Comparison of ENCODE assay signal across 8 mouse cellular contexts in the genomic region with DNA sequence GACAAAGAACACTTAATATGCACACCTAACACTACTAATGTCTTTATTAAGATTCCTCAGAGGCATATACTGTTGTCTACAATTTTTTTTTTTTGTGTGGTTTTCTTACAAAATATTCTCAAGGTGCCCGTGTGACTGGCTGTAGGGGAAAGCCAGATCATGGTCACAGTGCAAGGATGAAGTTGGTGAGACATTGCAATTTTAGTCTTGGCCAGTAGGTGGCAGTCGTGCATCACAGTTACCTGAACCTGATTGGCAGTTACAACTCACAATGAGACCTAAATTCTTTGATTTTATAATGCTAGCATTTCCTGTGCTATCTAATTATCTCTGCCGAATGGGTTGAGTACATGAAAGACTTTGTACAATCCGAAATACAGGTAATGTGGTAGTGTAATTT.
DNase-seq lines count a peak whose midpoint lies in the region; ATAC-seq and TF ChIP-seq lines count a peak whose summit lies in the region.

No protein-coding gene starts in this region.

- 18% methylated on average over 4 of the region's 4 CpGs for WGBS in embryonic facial prominence, embryonic 10.5 days

- no peak for ATAC-seq in monocyte, adult 5-6 weeks (replicated peaks; ENCODE audit: insufficient number of reproducible peaks, low FRiP score, low TSS enrichment, poor library complexity, severe bottlenecking)

- no peak for TF ChIP-seq POLR2A in ES-Bruce4 (IDR thresholded peaks at IDR 0.05; ENCODE audit: insufficient read depth, low read length)

- peak; percentile 53 for TF ChIP-seq CTCF in ES-Bruce4 (IDR thresholded peaks at IDR 0.05; ENCODE audit: low read depth, low read length)

- no peak for TF ChIP-seq EP300 in ES-Bruce4 (IDR thresholded peaks at IDR 0.05; ENCODE audit: insufficient read depth, low read depth, low read length)

- H3K27me3 ChIP-seq in ES-Bruce4 (ENCODE audit: control insufficient read depth, insufficient read depth, low read length, poor library complexity, severe bottlenecking) = no peaks in the 10 kb centered on the region
- H3K27me3 ChIP-seq in embryonic facial prominence, embryonic 10.5 days (replicated peaks; ENCODE audit: low read depth, poor library complexity, severe bottlenecking) = no peaks in the 10 kb centered on the region

- H3K9me3 ChIP-seq in ES-Bruce4 (replicated peaks; ENCODE audit: control insufficient read depth, insufficient read depth, low read length, poor library complexity, severe bottlenecking) = no peaks in the 10 kb centered on the region
- H3K9me3 ChIP-seq in embryonic facial prominence, embryonic 10.5 days = no peaks in the 10 kb centered on the region

- no peaks in the 10 kb centered on the region for H3K36me3 ChIP-seq in ES-Bruce4 (ENCODE audit: control insufficient read depth, insufficient read depth, low read length, poor library complexity, severe bottlenecking)
- no peaks in the 10 kb centered on the region for H3K36me3 ChIP-seq in embryonic facial prominence, embryonic 10.5 days (replicated peaks)

- no peak overlapping the region for H3K4me3 ChIP-seq in ES-Bruce4 (ENCODE audit: low read depth, low read length)
- H3K4me3 ChIP-seq in embryonic facial prominence, embryonic 10.5 days = no peak overlapping the region

- H3K9ac ChIP-seq in ES-Bruce4 (ENCODE audit: low read depth, poor library complexity, severe bottlenecking) = no peak overlapping the region

- intact Hi-C loops in heart, postnatal 10 days (cut with DNase I) = loop anchor here (5.0 kb wide), 1 partner anchor 1717 kb away; no protein-coding TSS in a partner anchor

- DNase-seq in adrenal gland, postnatal 14 days = peak; percentile 74
- peak; percentile 73 for DNase-seq in embryonic facial prominence, embryonic 10.5 days (ENCODE audit: low spot score)
- DNase-seq in heart, postnatal 10 days = peak; percentile 55 to 76
- peak; percentile 65 for DNase-seq in layer of hippocampus, adult 9-10 months (ENCODE audit: low spot score)
- peak; percentile 48 for DNase-seq in lung, postnatal 25 days (ENCODE audit: low spot score)
- peak; percentile 82 to 88 for DNase-seq in right cerebral cortex, adult 2 months (ENCODE audit: low spot score in 2 of 2)

- H3K4me1 ChIP-seq in ES-Bruce4 (ENCODE audit: control insufficient read depth, insufficient read depth, low read length) = no peaks in the 10 kb centered on the region
- H3K4me1 ChIP-seq in embryonic facial prominence, embryonic 10.5 days = no peaks in the 10 kb centered on the region

- no peak overlapping the region for H3K27ac ChIP-seq in ES-Bruce4 (ENCODE audit: insufficient read depth, low read length)
- no peak overlapping the region for H3K27ac ChIP-seq in embryonic facial prominence, embryonic 10.5 days (replicated peaks)
